Mouse (Mus musculus): Measurements from ENCODE around the gene Cd72. TPM values are rescaled to one million over a fixed set of nuclear protein-coding genes. Genes with fewer than 3 reads are reported as not detected.

Cd72 gene
- polyA plus RNA-seq, 2 experiments, result 1.3 to 4.4 TPM

- H3K36me3 ChIP-seq (ENCODE audit: control insufficient read depth, insufficient read depth, low read length), result peaks cover 13% of the 10 kb centered on the region
- H3K27me3 ChIP-seq (ENCODE audit: control insufficient read depth, insufficient read depth, low read length), result peaks cover 30% of the 10 kb centered on the region
- H3K4me2 ChIP-seq (replicated peaks; ENCODE audit: low read depth, low read length, severe bottlenecking), result no peak overlapping the region
- H3K4me1 ChIP-seq (ENCODE audit: control insufficient read depth, insufficient read depth, low read length), result peaks cover 17% of the 10 kb centered on the region
- no peak overlapping the region for H3K4me3 ChIP-seq (replicated peaks; ENCODE audit: low read length)
- DNase-seq (ENCODE audit: low spot score), result no peak
- ATAC-seq (ENCODE audit: low FRiP score, low read depth), result no peak
- no peak overlapping the region for H3K27ac ChIP-seq (replicated peaks; ENCODE audit: low read depth, low read length)
- TF ChIP-seq POLR2A (IDR thresholded peaks at IDR 0.05; ENCODE audit: borderline replicate concordance, extremely low read depth, insufficient read depth, insufficient read length), result no peak
- WGBS, result 54% methylated on average over 11 of the region's 11 CpGs
- no peak overlapping the region for H3K9ac ChIP-seq (ENCODE audit: low read depth, low read length, severe bottlenecking)
- no peaks in the 10 kb centered on the region for H3K9me3 ChIP-seq (ENCODE audit: control insufficient read depth, low read length)
These were observed 2.1 kb downstream of the Cd72 start for GRCm38 (mm10) chr4:43452315-43452714.

- Histone ChIP-seq H3K4me2 (replicated peaks; ENCODE audit: low read depth, low read length, severe bottlenecking) (no peak overlapping the region), H3K36me3 (ENCODE audit: control insufficient read depth, insufficient read depth, low read length) (peaks cover 40% of the 10 kb centered on the region), H3K27me3 (ENCODE audit: control insufficient read depth, insufficient read depth, low read length) (peaks cover 15% of the 10 kb centered on the region; the same call in 1 of the 2 replicates), H3K27ac (replicated peaks; ENCODE audit: low read depth, low read length) (no peak overlapping the region), H3K9ac (ENCODE audit: low read depth, low read length, severe bottlenecking) (no peak overlapping the region), H3K4me1 (ENCODE audit: control insufficient read depth, insufficient read depth, low read length) (peaks cover 18% of the 10 kb centered on the region), H3K9me3 (ENCODE audit: control insufficient read depth, low read length) (no peaks in the 10 kb centered on the region), H3K4me3 (replicated peaks; ENCODE audit: low read length) (no peak overlapping the region)
- TF ChIP-seq POLR2A (IDR thresholded peaks at IDR 0.05; ENCODE audit: borderline replicate concordance, extremely low read depth, insufficient read depth, insufficient read length), result no peak
- 95% methylated on average over 3 of the region's 3 CpGs for WGBS
- ATAC-seq (ENCODE audit: low FRiP score, low read depth) (no peak), DNase-seq (ENCODE audit: low spot score) (no peak)
These were observed 5.9 kb downstream of the Cd72 start for GRCm38 (mm10) chr4:43448554-43448953.

GRCm38 (mm10) chr4:43447251-43447650 lies 7.2 kb downstream of the Cd72 start:
- Histone ChIP-seq H3K9me3 (ENCODE audit: control insufficient read depth, low read length) (no peaks in the 10 kb centered on the region), H3K9ac (ENCODE audit: low read depth, low read length, severe bottlenecking) (no peak overlapping the region), H3K4me1 (ENCODE audit: control insufficient read depth, insufficient read depth, low read length) (peaks cover 11% of the 10 kb centered on the region), H3K27ac (replicated peaks; ENCODE audit: low read depth, low read length) (no peak overlapping the region), H3K4me2 (replicated peaks; ENCODE audit: low read depth, low read length, severe bottlenecking) (no peak overlapping the region), H3K27me3 (ENCODE audit: control insufficient read depth, insufficient read depth, low read length) (0 out of 2 replicates have a peak, but pooled peaks cover 2% of the 10 kb centered on the region), H3K36me3 (ENCODE audit: control insufficient read depth, insufficient read depth, low read length) (peaks cover 40% of the 10 kb centered on the region), H3K4me3 (replicated peaks; ENCODE audit: low read length) (no peak overlapping the region)
- no peak for DNase-seq (ENCODE audit: low spot score)
- ATAC-seq (ENCODE audit: low FRiP score, low read depth), result no peak
- WGBS, result 94% methylated on average over 13 of the region's 13 CpGs
- no peak for TF ChIP-seq POLR2A (IDR thresholded peaks at IDR 0.05; ENCODE audit: borderline replicate concordance, extremely low read depth, insufficient read depth, insufficient read length)

- H3K4me2 ChIP-seq (replicated peaks; ENCODE audit: low read depth, low read length, severe bottlenecking), result peak overlapping the region; percentile 95
- peak overlapping the region; percentile 94 for H3K4me3 ChIP-seq (replicated peaks; ENCODE audit: low read length)
- peak; percentile 41 for DNase-seq (ENCODE audit: low spot score)
- peak overlapping the region; percentile 96 for H3K9ac ChIP-seq (ENCODE audit: low read depth, low read length, severe bottlenecking)
- no peak for ATAC-seq (ENCODE audit: low FRiP score, low read depth)
- H3K9me3 ChIP-seq (ENCODE audit: control insufficient read depth, low read length), result no peaks in the 10 kb centered on the region
- H3K36me3 ChIP-seq (ENCODE audit: control insufficient read depth, insufficient read depth, low read length), result peaks cover 40% of the 10 kb centered on the region
- 1% methylated on average over 20 of the region's 28 CpGs for WGBS
- peaks cover 11% of the 10 kb centered on the region for H3K4me1 ChIP-seq (ENCODE audit: control insufficient read depth, insufficient read depth, low read length)
- H3K27ac ChIP-seq (replicated peaks; ENCODE audit: low read depth, low read length), result peak overlapping the region; percentile 91
- no peak for TF ChIP-seq POLR2A (IDR thresholded peaks at IDR 0.05; ENCODE audit: borderline replicate concordance, extremely low read depth, insufficient read depth, insufficient read length)
- H3K27me3 ChIP-seq (ENCODE audit: control insufficient read depth, insufficient read depth, low read length), result no peaks in the 10 kb centered on the region
These were observed 10.9 kb downstream of the Cd72 start for GRCm38 (mm10) chr4:43443511-43443910.

- WGBS, result 1% methylated on average over 59 of the region's 88 CpGs
- peak overlapping the region; percentile 91 for H3K27ac ChIP-seq (replicated peaks; ENCODE audit: low read depth, low read length)
- peak; percentile 77 for DNase-seq (ENCODE audit: low spot score)
These were observed 11.7 kb downstream of the Cd72 start for GRCm38 (mm10) chr4:43442456-43443361.

More at GRCm38 (mm10) chr4:43442456-43443361, 11.7 kb downstream of the Cd72 start:
- Histone ChIP-seq H3K4me1 (ENCODE audit: control insufficient read depth, insufficient read depth, low read length) (peaks cover 11% of the 10 kb centered on the region), H3K27me3 (ENCODE audit: control insufficient read depth, insufficient read depth, low read length) (no peaks in the 10 kb centered on the region), H3K9ac (ENCODE audit: low read depth, low read length, severe bottlenecking) (peak overlapping the region; percentile 96), H3K36me3 (ENCODE audit: control insufficient read depth, insufficient read depth, low read length) (peaks cover 32% of the 10 kb centered on the region), H3K4me2 (replicated peaks; ENCODE audit: low read depth, low read length, severe bottlenecking) (peak overlapping the region; percentile 95), H3K9me3 (ENCODE audit: control insufficient read depth, low read length) (no peaks in the 10 kb centered on the region), H3K4me3 (replicated peaks; ENCODE audit: low read length) (peak overlapping the region; percentile 94)
- ATAC-seq (ENCODE audit: low FRiP score, low read depth), result peak; percentile 74
- TF ChIP-seq POLR2A (IDR thresholded peaks at IDR 0.05; ENCODE audit: borderline replicate concordance, extremely low read depth, insufficient read depth, insufficient read length), result no peak

Measured in limb, embryonic 14.5 days (tissue).